Mouse (Mus musculus) ovary, postnatal 14 days (tissue): ENCODE data around the gene Rnase12.

ENCODE experiments used
- DNase-seq: peaks from one replicate; pipeline ENCODE4 v3.0.0; 2022; ENCODE audit warnings: low spot score

Gene Rnase12

GRCm38 (mm10) chr14:51085086-51085485, 27.6 kb upstream of the Rnase12 start:
- no peak for DNase-seq

GRCm38 (mm10) chr14:51083805-51084204, 26.3 kb upstream of the Rnase12 start:
- no peak for DNase-seq

GRCm38 (mm10) chr14:51082599-51083581, 25.4 kb upstream of the Rnase12 start:
- DNase-seq: no peak

- DNase-seq: no peak
Measured at GRCm38 (mm10) chr14:51081035-51081434, 23.6 kb upstream of the Rnase12 start.

GRCm38 (mm10) chr14:51079180-51079579, 21.7 kb upstream of the Rnase12 start:
- no peak for DNase-seq

GRCm38 (mm10) chr14:51074335-51074734, 16.9 kb upstream of the Rnase12 start, which contains the start of gene Olfr750:
Gene Olfr750, minus strand, starts transcription at chr14:51074435.
- DNase-seq: no peak

- DNase-seq: no peak
Measured at GRCm38 (mm10) chr14:51069617-51070016, 12.2 kb upstream of the Rnase12 start.

GRCm38 (mm10) chr14:51068956-51069355, 11.5 kb upstream of the Rnase12 start:
- DNase-seq: no peak

GRCm38 (mm10) chr14:51060761-51061160, 3.3 kb upstream of the Rnase12 start:
- DNase-seq: no peak

- no peak for DNase-seq
Measured at GRCm38 (mm10) chr14:51054243-51055237, 2.9 kb downstream of the Rnase12 start.

GRCm38 (mm10) chr14:51053176-51053575, 4.3 kb downstream of the Rnase12 start:
- DNase-seq: no peak

- DNase-seq: no peak
Measured at GRCm38 (mm10) chr14:51051941-51052340, 5.5 kb downstream of the Rnase12 start.

- no peak for DNase-seq
Measured at GRCm38 (mm10) chr14:51050063-51050462, 7.4 kb downstream of the Rnase12 start, which contains the start of gene Rnase11. Gene Rnase11, minus strand, starts transcription at chr14:51050163.

- DNase-seq: no peak
Measured at GRCm38 (mm10) chr14:51047846-51048245, 9.6 kb downstream of the Rnase12 start.

- no peak for DNase-seq
Measured at GRCm38 (mm10) chr14:51041769-51042168, 15.7 kb downstream of the Rnase12 start, which contains the start of gene Rnase9. Gene Rnase9, minus strand, starts transcription at chr14:51041869.

GRCm38 (mm10) chr14:51036214-51036613, 21.2 kb downstream of the Rnase12 start:
- DNase-seq: no peak

- no peak for DNase-seq
Measured at GRCm38 (mm10) chr14:51035206-51035605, 22.3 kb downstream of the Rnase12 start.

- no peak for DNase-seq
Measured at GRCm38 (mm10) chr14:51027387-51028155, 29.9 kb downstream of the Rnase12 start.

GRCm38 (mm10) chr14:51026391-51027133, 30.9 kb downstream of the Rnase12 start:
- peak; percentile 53 for DNase-seq

GRCm38 (mm10) chr14:51024820-51025219, 32.6 kb downstream of the Rnase12 start:
- no peak for DNase-seq

- no peak for DNase-seq
Measured at GRCm38 (mm10) chr14:51023457-51023856, 34.0 kb downstream of the Rnase12 start.
